Comparison of ENCODE assay signal across 9 mouse cellular contexts in genomic region chr9:121947784-121948183, GRCm38 (mm10). TPM values are rescaled to one million over a fixed set of nuclear protein-coding genes. Genes with fewer than 3 reads are reported as not detected.
DNase-seq lines count a peak whose midpoint lies in the region; ATAC-seq and TF ChIP-seq lines count a peak whose summit lies in the region.
"Had no signal": no experiment of that assay in that cellular context is flagged by ENCODE, and none has a peak within 500 bp of the region (broad histone marks: within the 10 kb centered on the region; RNA-seq: fewer than 3 reads in every experiment).

No protein-coding gene starts in this region.

- no peak for ATAC-seq in neural tube, embryonic 15.5 days (ENCODE audit: low FRiP score)

- H3K36me3 ChIP-seq in neural tube, embryonic 15.5 days = no peaks in the 10 kb centered on the region
- H3K36me3 ChIP-seq: limb, embryonic 13.5 days had no signal

- no peaks in the 10 kb centered on the region for H3K9me3 ChIP-seq in neural tube, embryonic 15.5 days (replicated peaks)
- H3K9me3 ChIP-seq: limb, embryonic 13.5 days had no signal

- H3K27me3 ChIP-seq in neural tube, embryonic 15.5 days (replicated peaks) = no peaks in the 10 kb centered on the region

- no peak for TF ChIP-seq POLR2A in embryonic fibroblast, embryonic 13.5 days (IDR thresholded peaks at IDR 0.05; ENCODE audit: low read depth, low read length)
- no peak for TF ChIP-seq POLR2A in lung, adult 2 months (IDR thresholded peaks at IDR 0.05; ENCODE audit: borderline replicate concordance, extremely low read depth, low read depth, low read length)

- WGBS in neural tube, embryonic 15.5 days = 16% methylated on average over 4 of the region's 4 CpGs
- WGBS in lung, adult 2 months = 10% methylated on average over 4 of the region's 4 CpGs

- no peak overlapping the region for H3K9ac ChIP-seq in neural tube, embryonic 15.5 days (replicated peaks)
- H3K9ac ChIP-seq: limb, embryonic 13.5 days had no signal

- no peak overlapping the region for H3K4me2 ChIP-seq in neural tube, embryonic 15.5 days
- H3K4me2 ChIP-seq: limb, embryonic 13.5 days had no signal

- TF ChIP-seq CTCF in embryonic fibroblast, embryonic 13.5 days (IDR thresholded peaks at IDR 0.05; ENCODE audit: borderline replicate concordance, insufficient read depth, low read length) = 0 out of 2 replicates have a peak, but pooled peaks have one; percentile 9
- TF ChIP-seq CTCF in lung, adult 2 months (IDR thresholded peaks at IDR 0.05; ENCODE audit: insufficient read depth, low read length) = peak; percentile 27; the same call in 1 of the 2 replicates

- peak; percentile 45 for DNase-seq in neural tube, embryonic 10.5 days (ENCODE audit: extremely low spot score, low spot score)
- peak; percentile 80 for DNase-seq in adrenal gland, postnatal 14 days
- DNase-seq in kidney, postnatal 25 days = peak; percentile 70 to 76
- peak; percentile 46 for DNase-seq in lung, adult 2 months
- DNase-seq in right cerebral cortex, postnatal 4 days = peak; percentile 77
- no peak for DNase-seq in spleen, postnatal 14 days (ENCODE audit: low spot score in 2 of 2)

- no peak overlapping the region for H3K27ac ChIP-seq in neural tube, embryonic 15.5 days (replicated peaks)
- H3K27ac ChIP-seq in embryonic fibroblast, embryonic 13.5 days (ENCODE audit: insufficient read depth, low read length) = no peak overlapping the region
- H3K27ac ChIP-seq: limb, embryonic 13.5 days had no signal

- no peak overlapping the region for H3K4me3 ChIP-seq in neural tube, embryonic 15.5 days (replicated peaks)
- no peak overlapping the region for H3K4me3 ChIP-seq in embryonic fibroblast, embryonic 13.5 days (ENCODE audit: insufficient read depth, low read length)
- H3K4me3 ChIP-seq in lung, adult 2 months (replicated peaks; ENCODE audit: extremely low read depth, low read depth, low read length) = no peak overlapping the region
- H3K4me3 ChIP-seq: limb, embryonic 13.5 days had no signal

- peaks cover 13% of the 10 kb centered on the region for H3K4me1 ChIP-seq in neural tube, embryonic 15.5 days
- 0 out of 2 replicates have a peak, but pooled peaks cover 2% of the 10 kb centered on the region for H3K4me1 ChIP-seq in embryonic fibroblast, embryonic 13.5 days (ENCODE audit: control insufficient read depth, insufficient read depth, low read length)
- H3K4me1 ChIP-seq in lung, adult 2 months (ENCODE audit: control insufficient read depth, insufficient read depth, low read length) = no peaks in the 10 kb centered on the region

RNA-seq across cellular contexts. Expression of gene Fam198a, which starts 3.0 kb away (rescaled TPM):
- polyA plus RNA-seq in neural tube, embryonic 15.5 days (2015; fragmentation: Nextera tagmentation; extraction: Ambion mirVana) = 1.9 and 2.4 TPM in 2 replicates
- total RNA-seq in adrenal gland, postnatal 14 days (2021) = 2.1 and 2.5 TPM in 2 replicates
- 0.98 TPM in 1 of 2 replicates, not detected in the other for polyA plus RNA-seq in embryonic fibroblast, embryonic 13.5 days (2011; ENCODE audit: insufficient read length, low read depth, missing spikeins)
- 5.8 and 8.4 TPM in 2 replicates for polyA plus RNA-seq in lung, adult 2 months (2012; rRNA removed)

RNA-seq across cellular contexts. Expression of gene Cyp8b1, which starts 31.7 kb away (rescaled TPM):
- polyA plus RNA-seq in neural tube, embryonic 15.5 days (2015; fragmentation: Nextera tagmentation; extraction: Ambion mirVana) = not detected in 2 replicates
- total RNA-seq in adrenal gland, postnatal 14 days (2021) = 1.6 and 10.7 TPM in 2 replicates
- polyA plus RNA-seq in embryonic fibroblast, embryonic 13.5 days (2011; ENCODE audit: insufficient read length, low read depth, missing spikeins) = not detected in 2 replicates
- polyA plus RNA-seq in lung, adult 2 months (2012; rRNA removed) = 0.90 and 1.1 TPM in 2 replicates
- polyA plus RNA-seq: limb, embryonic 13.5 days had no signal

RNA-seq across cellular contexts. Expression of gene Pomgnt2, which starts 49.1 kb away (rescaled TPM):
- 34.3 and 37.8 TPM in 2 replicates for polyA plus RNA-seq in neural tube, embryonic 15.5 days (2015; fragmentation: Nextera tagmentation; extraction: Ambion mirVana)
- 12.6 and 15.7 TPM in 2 replicates for total RNA-seq in adrenal gland, postnatal 14 days (2021)
- 6.2 and 7.6 TPM in 2 replicates for polyA plus RNA-seq in embryonic fibroblast, embryonic 13.5 days (2011; ENCODE audit: insufficient read length, low read depth, missing spikeins)
- polyA plus RNA-seq in lung, adult 2 months (2012; rRNA removed) = 14.5 and 14.8 TPM in 2 replicates

RNA-seq across cellular contexts. Expression of gene Ackr2, which starts 49.6 kb away (rescaled TPM):
- polyA plus RNA-seq in neural tube, embryonic 15.5 days (2015; fragmentation: Nextera tagmentation; extraction: Ambion mirVana) = 1.5 and 1.7 TPM in 2 replicates
- 1.4 and 2.1 TPM in 2 replicates for total RNA-seq in adrenal gland, postnatal 14 days (2021)
- polyA plus RNA-seq in embryonic fibroblast, embryonic 13.5 days (2011; ENCODE audit: insufficient read length, low read depth, missing spikeins) = not detected in 2 replicates
- 43.2 and 46.8 TPM in 2 replicates for polyA plus RNA-seq in lung, adult 2 months (2012; rRNA removed)

Comparison
In these comparisons a context has a peak if more than half of its experiments do, and no peak if none do; other contexts are left out.
1. DNase-seq: peak in neural tube, embryonic 10.5 days (single experiment), adrenal gland, postnatal 14 days (single experiment), kidney, postnatal 25 days (2 of 2), lung, adult 2 months (single experiment) and right cerebral cortex, postnatal 4 days (single experiment); none in spleen, postnatal 14 days (0 of 2).